Mouse (Mus musculus): ENCODE measurements at regions not wholly inside any gene's neighbourhood (a gene's known extent, or its start where the extent isn't known, plus 50 kb on each side); places are given as distances from the start of the nearest gene placed in this dataset.

DNA sequence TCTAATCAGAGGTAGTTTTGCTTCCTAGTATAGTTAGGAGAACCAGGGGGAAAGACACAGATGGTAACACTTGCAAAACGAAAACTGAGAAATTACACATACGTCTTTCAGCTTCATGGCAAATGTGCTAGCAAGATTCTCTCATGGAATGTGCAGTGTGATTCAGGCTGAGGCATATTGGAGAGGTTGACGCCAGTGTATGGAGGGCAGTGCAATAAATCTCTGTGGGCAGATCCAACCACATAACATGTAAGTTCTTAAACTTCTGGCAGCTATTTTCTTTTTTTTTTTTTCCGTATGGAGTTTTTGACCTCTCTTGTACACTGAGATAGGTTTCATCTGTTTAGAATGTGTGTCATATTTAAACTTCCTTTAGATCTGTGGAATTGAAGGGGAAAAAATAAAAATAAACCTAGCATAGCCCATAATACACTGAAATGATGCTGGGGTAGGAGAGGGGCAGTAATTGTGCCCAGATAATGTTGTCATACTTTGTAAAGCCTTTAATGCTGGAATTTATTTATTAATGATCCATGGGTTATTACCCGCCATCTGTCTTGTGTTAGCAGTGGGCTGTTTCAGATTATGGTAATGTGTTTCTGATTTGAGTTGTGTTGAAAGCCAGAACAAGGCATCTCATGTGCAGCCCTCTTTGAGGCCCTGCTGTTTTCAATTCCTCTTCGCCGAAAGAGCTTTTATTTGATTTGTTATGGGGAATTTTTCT is 596.3 kb upstream of the Megf9 start:
- ATAC-seq (ENCODE audit: low read depth): peak; percentile 95
- H3K27me3 ChIP-seq (replicated peaks; ENCODE audit: control insufficient read depth, insufficient read depth, low read length): no peaks in the 10 kb centered on the region
- no peak overlapping the region for H3K4me3 ChIP-seq (ENCODE audit: low read depth, low read length)
- peak overlapping the region; percentile 9; the same call in 1 of the 2 replicates for H3K4me2 ChIP-seq (ENCODE audit: low read depth, low read length)
- peaks cover 8% of the 10 kb centered on the region; the same call in 1 of the 2 replicates for H3K4me1 ChIP-seq (ENCODE audit: control insufficient read depth, insufficient read depth, low read length)
- DNase-seq (ENCODE audit: low spot score): peak; percentile 95
- WGBS: 19% methylated on average over 7 of the region's 7 CpGs
- no peak overlapping the region for H3K27ac ChIP-seq (replicated peaks; ENCODE audit: low read depth, low read length)
- no peaks in the 10 kb centered on the region for H3K36me3 ChIP-seq (ENCODE audit: control insufficient read depth, insufficient read depth, low read length)
- no peaks in the 10 kb centered on the region for H3K9me3 ChIP-seq (ENCODE audit: control insufficient read depth, low read length)
- H3K9ac ChIP-seq (ENCODE audit: low read depth, low read length): no peak overlapping the region

DNA sequence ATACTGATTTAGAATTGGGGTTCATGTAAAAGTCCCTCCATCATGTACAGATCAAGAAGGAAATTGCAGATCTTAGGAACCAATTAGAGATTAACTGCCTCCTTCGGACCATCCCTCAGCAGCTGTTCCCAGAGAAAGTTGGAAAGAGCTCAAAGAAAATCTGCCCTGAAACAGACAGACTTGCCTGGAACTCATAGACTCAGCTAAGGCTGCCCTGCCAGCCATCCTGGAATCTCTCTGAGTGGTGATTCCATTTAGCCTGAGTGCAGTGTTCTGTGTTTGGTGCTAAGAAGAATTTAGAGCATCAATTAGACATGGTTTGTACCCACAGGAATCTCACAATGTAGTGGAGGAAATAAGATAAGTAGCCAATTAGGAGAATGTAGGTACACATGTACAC is 594.5 kb upstream of the Megf9 start:
- Histone ChIP-seq H3K9me3 (ENCODE audit: control insufficient read depth, low read length) (no peaks in the 10 kb centered on the region), H3K27me3 (replicated peaks; ENCODE audit: control insufficient read depth, insufficient read depth, low read length) (no peaks in the 10 kb centered on the region), H3K4me2 (ENCODE audit: low read depth, low read length) (no peak overlapping the region), H3K27ac (replicated peaks; ENCODE audit: low read depth, low read length) (no peak overlapping the region), H3K9ac (ENCODE audit: low read depth, low read length) (no peak overlapping the region), H3K36me3 (ENCODE audit: control insufficient read depth, insufficient read depth, low read length) (no peaks in the 10 kb centered on the region), H3K4me1 (ENCODE audit: control insufficient read depth, insufficient read depth, low read length) (peaks cover 8% of the 10 kb centered on the region; the same call in 1 of the 2 replicates), H3K4me3 (ENCODE audit: low read depth, low read length) (no peak overlapping the region)
- ATAC-seq (ENCODE audit: low read depth) (peak; percentile 48; the same call in 1 of the 2 replicates), DNase-seq (ENCODE audit: low spot score) (peak; percentile 77)
- 19% methylated on average over 1 of the region's 1 CpGs for WGBS

Data from embryonic facial prominence, embryonic 14.5 days (tissue).